Mouse (Mus musculus) bone marrow, adult 2 months (tissue): ENCODE results near the gene Psmg1.

Experiments used
- CTCF ChIP-seq: fragments of 200-500 bp; IDR thresholded peaks from 2 replicates; pipeline ENCODE4 v1.5.1; 2011; ENCODE audit warnings: low read length, control low read depth; ENCODE audit not compliant: control insufficient read depth, insufficient read depth
- POLR2A ChIP-seq: fragments of 200-500 bp; IDR thresholded peaks from 2 replicates; pipeline ENCODE4 v1.6.1; 2011; ENCODE audit warnings: low read depth, mild to moderate bottlenecking, control low read depth, low read length, borderline replicate concordance; ENCODE audit not compliant: control insufficient read depth

DNA sequence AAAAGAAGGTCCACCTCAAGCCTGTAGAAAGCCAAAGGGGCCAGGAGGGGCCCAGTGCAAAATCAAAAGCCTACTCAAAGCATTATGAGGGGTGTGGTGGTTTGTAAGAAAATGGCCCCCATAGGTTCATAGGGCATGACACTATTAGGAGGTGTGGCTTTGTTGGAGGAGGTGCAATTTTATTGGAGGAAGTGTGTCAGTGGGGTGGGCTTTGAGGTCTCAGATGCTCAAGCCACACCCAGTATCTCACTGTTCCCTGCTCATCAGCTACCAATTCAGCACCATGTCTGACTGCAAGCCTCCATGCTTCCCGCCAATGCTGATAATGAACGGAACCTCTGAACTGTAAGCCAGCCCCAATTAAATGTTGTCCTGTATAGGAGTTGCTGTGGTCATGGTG is 39.3 kb downstream of the Psmg1 start:
- TF ChIP-seq CTCF (no peak), POLR2A (no peak)
